9 mouse cellular contexts compared by ENCODE assay signal in the genomic region with DNA sequence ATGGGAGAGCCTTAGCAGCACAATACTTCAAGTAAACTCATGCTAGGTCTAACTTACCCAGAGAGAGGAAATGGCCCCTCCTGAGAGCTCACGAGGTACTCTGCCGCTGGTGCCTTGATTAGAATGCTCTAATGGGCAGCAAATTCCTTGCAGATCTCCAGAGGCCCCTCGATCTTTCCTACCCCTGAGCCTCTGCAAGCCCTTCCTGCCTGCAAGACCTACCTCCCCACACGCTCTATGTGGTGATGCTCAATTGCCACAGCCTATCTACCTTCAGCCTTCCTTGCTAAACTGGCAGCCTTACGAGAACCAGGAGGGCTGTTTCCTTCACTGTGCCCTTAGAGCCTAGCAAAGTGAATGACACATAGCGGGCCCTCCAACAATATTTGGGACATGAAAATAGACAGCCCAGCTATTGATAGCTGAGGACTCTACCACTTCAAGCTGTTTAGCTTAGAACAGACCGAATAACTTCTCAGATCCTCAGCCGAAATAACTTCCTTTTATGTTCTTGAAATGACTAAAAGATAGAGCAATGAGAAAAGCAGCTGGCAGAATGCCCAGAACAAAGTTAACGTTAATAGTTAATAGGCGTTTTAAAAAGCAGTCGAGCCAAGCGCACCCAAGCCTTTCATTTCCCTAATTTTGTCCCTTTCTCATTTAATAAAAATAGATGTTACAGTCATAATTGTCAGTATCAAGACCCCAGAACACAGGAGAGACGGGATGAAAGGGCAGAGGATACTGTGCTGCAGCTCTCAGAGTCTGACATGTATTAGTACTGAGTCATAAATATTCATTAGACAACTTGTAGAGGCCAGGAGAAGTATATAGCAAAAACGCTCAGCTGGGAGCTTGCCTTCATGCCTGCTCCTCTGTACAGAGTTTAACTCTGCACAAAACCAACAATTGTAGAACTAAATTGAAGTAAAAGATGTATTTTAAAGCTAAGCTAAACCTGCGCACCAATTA. TPM values are rescaled to one million over a fixed set of nuclear protein-coding genes. Genes with fewer than 3 reads are reported as not detected.
A peak's percentile ranks its signal among the peaks of the same experiment; 100 is the strongest.
DNase-seq lines count a peak whose midpoint lies in the region; ATAC-seq and TF ChIP-seq lines count a peak whose summit lies in the region.
"Had no signal": no experiment of that assay in that cellular context is flagged by ENCODE, and none has a peak within 500 bp of the region (broad histone marks: within the 10 kb centered on the region; RNA-seq: fewer than 3 reads in every experiment).

No protein-coding gene starts in this region.

- WGBS in hindbrain, postnatal 0 days: 34% methylated on average over 15 of the region's 15 CpGs
- 77% methylated on average over 15 of the region's 15 CpGs for WGBS in hindbrain, embryonic 10.5 days
- 25% methylated on average over 15 of the region's 15 CpGs for WGBS in heart, embryonic 16.5 days

- no peak overlapping the region for H3K4me3 ChIP-seq in hindbrain, postnatal 0 days (ENCODE audit: low read length)
- H3K4me3 ChIP-seq in hindbrain, embryonic 10.5 days: no peak overlapping the region
- no peak overlapping the region for H3K4me3 ChIP-seq in heart, embryonic 16.5 days (ENCODE audit: low read length)
- H3K4me3 ChIP-seq: liver, embryonic 13.5 days had no signal

- ATAC-seq in hindbrain, postnatal 0 days: 0 out of 2 replicates have a peak, but pooled peaks have one; percentile 30
- ATAC-seq in heart, embryonic 16.5 days (replicated peaks; ENCODE audit: extremely low read depth, insufficient read depth, low FRiP score): peak; percentile 52
- ATAC-seq in frontal cortex, adult (ENCODE audit: low TSS enrichment): no peak

- no peak overlapping the region for H3K4me2 ChIP-seq in hindbrain, postnatal 0 days (ENCODE audit: low read depth, low read length)
- H3K4me2 ChIP-seq in heart, embryonic 16.5 days (ENCODE audit: low read depth, low read length): peak overlapping the region; percentile 47
- H3K4me2 ChIP-seq: liver, embryonic 13.5 days had no signal

- TF ChIP-seq CTCF in hindbrain, postnatal 0 days (IDR thresholded peaks at IDR 0.05; ENCODE audit: low read depth): no peak

- H3K27ac ChIP-seq in hindbrain, postnatal 0 days: no peak overlapping the region
- no peak overlapping the region for H3K27ac ChIP-seq in hindbrain, embryonic 10.5 days
- peak overlapping the region; percentile 54 for H3K27ac ChIP-seq in heart, embryonic 16.5 days (ENCODE audit: low read length)
- H3K27ac ChIP-seq: liver, embryonic 13.5 days had no signal

- no peaks in the 10 kb centered on the region for H3K36me3 ChIP-seq in hindbrain, postnatal 0 days (ENCODE audit: insufficient read depth, low read length)
- H3K36me3 ChIP-seq in hindbrain, embryonic 10.5 days: no peaks in the 10 kb centered on the region
- no peaks in the 10 kb centered on the region for H3K36me3 ChIP-seq in heart, embryonic 16.5 days (ENCODE audit: control insufficient read depth, insufficient read depth)
- H3K36me3 ChIP-seq: liver, embryonic 13.5 days had no signal

- H3K4me1 ChIP-seq in hindbrain, postnatal 0 days (ENCODE audit: insufficient read depth, low read length): no peaks in the 10 kb centered on the region
- H3K4me1 ChIP-seq in hindbrain, embryonic 10.5 days (replicated peaks): peaks cover 23% of the 10 kb centered on the region
- peaks cover 18% of the 10 kb centered on the region for H3K4me1 ChIP-seq in heart, embryonic 16.5 days (ENCODE audit: control insufficient read depth, insufficient read depth, low read length)
- H3K4me1 ChIP-seq: liver, embryonic 13.5 days had no signal

- H3K27me3 ChIP-seq in hindbrain, postnatal 0 days (ENCODE audit: insufficient read depth, low read length): no peaks in the 10 kb centered on the region
- H3K27me3 ChIP-seq in hindbrain, embryonic 10.5 days (ENCODE audit: insufficient read depth, poor library complexity, severe bottlenecking): no peaks in the 10 kb centered on the region
- H3K27me3 ChIP-seq in heart, embryonic 16.5 days (ENCODE audit: control insufficient read depth, insufficient read depth, low read length): no peaks in the 10 kb centered on the region
- H3K27me3 ChIP-seq: liver, embryonic 13.5 days had no signal

- no peak overlapping the region for H3K9ac ChIP-seq in hindbrain, postnatal 0 days (replicated peaks; ENCODE audit: low read length)
- H3K9ac ChIP-seq in heart, embryonic 16.5 days (ENCODE audit: low read length): peak overlapping the region; percentile 17; the same call in 1 of the 2 replicates
- H3K9ac ChIP-seq: liver, embryonic 13.5 days had no signal

- DNase-seq in hindbrain, postnatal 0 days (ENCODE audit: low spot score): peak; percentile 58
- no peak for DNase-seq in hindbrain, embryonic 10.5 days (ENCODE audit: low spot score)
- peak; percentile 48 for DNase-seq in Muller cell, postnatal 12 days (ENCODE audit: inconsistent ontology term)
- DNase-seq in lung, postnatal 14 days: peak; percentile 42
- DNase-seq in testis, postnatal 14 days (ENCODE audit: low spot score): no peak
- DNase-seq in T-cell, adult 2 months (ENCODE audit: low spot score): no peak
- DNase-seq: liver, embryonic 13.5 days had no signal

- no peaks in the 10 kb centered on the region for H3K9me3 ChIP-seq in hindbrain, postnatal 0 days (ENCODE audit: low read length)
- no peaks in the 10 kb centered on the region for H3K9me3 ChIP-seq in hindbrain, embryonic 10.5 days
- no peaks in the 10 kb centered on the region for H3K9me3 ChIP-seq in heart, embryonic 16.5 days (replicated peaks; ENCODE audit: control insufficient read depth, low read length)
- H3K9me3 ChIP-seq: liver, embryonic 13.5 days had no signal

RNA-seq across cellular contexts. Expression of a gene that starts 17.9 kb away (rescaled TPM):
- 44.3 and 49.0 TPM in 2 replicates for total RNA-seq in hindbrain, postnatal 0 days (2014; rRNA removed)
- 73.2 and 88.3 TPM in 2 replicates for polyA plus RNA-seq in hindbrain, postnatal 0 days (2015; fragmentation: Nextera tagmentation; extraction: Ambion mirVana)
- polyA plus RNA-seq in hindbrain, embryonic 10.5 days (2016; fragmentation: Nextera tagmentation; extraction: Ambion mirVana): 50.1 and 50.7 TPM in 2 replicates
- 37.9 and 43.1 TPM in 2 replicates for polyA plus RNA-seq in heart, embryonic 16.5 days (2015; fragmentation: Nextera tagmentation; extraction: Ambion mirVana)

Comparison
In these comparisons a context has a peak if more than half of its experiments do, and no peak if none do; other contexts are left out.
1. DNase-seq: peak in hindbrain, postnatal 0 days (single experiment), Muller cell, postnatal 12 days (single experiment) and lung, postnatal 14 days (single experiment); none in hindbrain, embryonic 10.5 days (single experiment), testis, postnatal 14 days (single experiment) and T-cell, adult 2 months (single experiment).